In the genomic region with DNA sequence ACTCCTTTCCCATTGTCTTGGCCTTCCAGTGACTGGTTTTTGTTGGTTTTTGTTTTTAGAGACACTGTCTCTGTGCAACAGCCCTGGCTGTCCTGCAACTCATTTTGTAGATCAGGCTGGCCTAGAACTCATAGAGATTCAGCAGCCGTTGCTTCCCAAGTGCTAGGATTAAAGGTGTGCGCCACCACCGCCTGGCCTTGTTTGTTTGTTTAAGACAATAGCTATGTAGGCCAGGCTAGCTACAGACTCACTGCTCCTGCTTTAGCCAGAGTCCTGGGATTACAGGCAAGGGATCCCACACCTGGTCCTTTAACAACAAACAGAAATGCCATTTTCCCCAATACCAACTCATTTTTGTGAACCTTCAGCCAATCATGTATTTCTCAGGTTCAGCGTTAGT, we compare ENCODE assay signal across 9 mouse cellular contexts. TPM values are rescaled to one million over a fixed set of nuclear protein-coding genes. Genes with fewer than 3 reads are reported as not detected.
DNase-seq lines count a peak whose midpoint lies in the region; ATAC-seq lines count a peak whose summit lies in the region.
"Had no signal": no experiment of that assay in that cellular context is flagged by ENCODE, and none has a peak within 500 bp of the region (broad histone marks: within the 10 kb centered on the region; RNA-seq: fewer than 3 reads in every experiment).

A gene (plus strand): TSS at position 359 of the 400 bp plus-strand sequence.

- 81% methylated on average over 4 of the region's 4 CpGs for WGBS in liver, embryonic 11.5 days
- 89% methylated on average over 4 of the region's 4 CpGs for WGBS in embryonic facial prominence, embryonic 15.5 days
- 81% methylated on average over 4 of the region's 4 CpGs for WGBS in intestine, embryonic 15.5 days
- 92% methylated on average over 4 of the region's 4 CpGs for WGBS in neural tube, embryonic 13.5 days

- H3K27me3 ChIP-seq in liver, embryonic 11.5 days (replicated peaks; ENCODE audit: control insufficient read depth, insufficient read depth, low read length): no peaks in the 10 kb centered on the region
- no peaks in the 10 kb centered on the region for H3K27me3 ChIP-seq in embryonic facial prominence, embryonic 15.5 days
- no peaks in the 10 kb centered on the region for H3K27me3 ChIP-seq in intestine, embryonic 15.5 days (replicated peaks)
- no peaks in the 10 kb centered on the region for H3K27me3 ChIP-seq in neural tube, embryonic 13.5 days

- no peak within 1 kb of the TSS for H3K9ac ChIP-seq in liver, embryonic 11.5 days (ENCODE audit: low read depth, low read length)
- no peak within 1 kb of the TSS for H3K9ac ChIP-seq in embryonic facial prominence, embryonic 15.5 days
- H3K9ac ChIP-seq in intestine, embryonic 15.5 days: no peak within 1 kb of the TSS
- H3K9ac ChIP-seq in neural tube, embryonic 13.5 days: no peak within 1 kb of the TSS

- no peaks in the 10 kb centered on the region for H3K36me3 ChIP-seq in liver, embryonic 11.5 days (ENCODE audit: control insufficient read depth, insufficient read depth, low read length)
- no peaks in the 10 kb centered on the region for H3K36me3 ChIP-seq in embryonic facial prominence, embryonic 15.5 days
- H3K36me3 ChIP-seq in intestine, embryonic 15.5 days: no peaks in the 10 kb centered on the region
- H3K36me3 ChIP-seq in neural tube, embryonic 13.5 days: no peaks in the 10 kb centered on the region
- H3K36me3 ChIP-seq: G1E had no signal

- H3K4me3 ChIP-seq in liver, embryonic 11.5 days (ENCODE audit: low read depth, low read length): no peak within 1 kb of the TSS
- H3K4me3 ChIP-seq in embryonic facial prominence, embryonic 15.5 days (replicated peaks): no peak within 1 kb of the TSS
- no peak within 1 kb of the TSS for H3K4me3 ChIP-seq in intestine, embryonic 15.5 days (replicated peaks)
- H3K4me3 ChIP-seq in neural tube, embryonic 13.5 days: no peak within 1 kb of the TSS

- H3K4me1 ChIP-seq in liver, embryonic 11.5 days (replicated peaks; ENCODE audit: control insufficient read depth, insufficient read depth, low read length): peaks cover 5% of the 10 kb centered on the region; the same call in 1 of the 2 replicates
- H3K4me1 ChIP-seq in embryonic facial prominence, embryonic 15.5 days: peaks cover 16% of the 10 kb centered on the region
- H3K4me1 ChIP-seq in intestine, embryonic 15.5 days (replicated peaks): peaks cover 5% of the 10 kb centered on the region; the same call in 1 of the 2 replicates
- no peaks in the 10 kb centered on the region for H3K4me1 ChIP-seq in neural tube, embryonic 13.5 days (replicated peaks)

- no peak within 1 kb of the TSS for H3K27ac ChIP-seq in liver, embryonic 11.5 days (ENCODE audit: low read depth, low read length)
- H3K27ac ChIP-seq in embryonic facial prominence, embryonic 15.5 days (replicated peaks): no peak within 1 kb of the TSS
- H3K27ac ChIP-seq in intestine, embryonic 15.5 days: no peak within 1 kb of the TSS
- no peak within 1 kb of the TSS for H3K27ac ChIP-seq in neural tube, embryonic 13.5 days (replicated peaks)

- no peak for DNase-seq in liver, embryonic 11.5 days (ENCODE audit: low spot score)
- no peak for DNase-seq in liver
- DNase-seq in spleen, adult 18-20 months: no peak
- no peak for DNase-seq in cerebellum, adult 11-12 months
- DNase-seq in kidney, postnatal 10 days: no peak

- H3K4me2 ChIP-seq in liver, embryonic 11.5 days: no peak within 1 kb of the TSS
- H3K4me2 ChIP-seq in embryonic facial prominence, embryonic 15.5 days (replicated peaks): no peak within 1 kb of the TSS
- H3K4me2 ChIP-seq in intestine, embryonic 15.5 days (replicated peaks): no peak within 1 kb of the TSS
- H3K4me2 ChIP-seq in neural tube, embryonic 13.5 days: no peak within 1 kb of the TSS

- no peak for ATAC-seq in liver, embryonic 11.5 days (replicated peaks; ENCODE audit: low FRiP score)
- ATAC-seq in embryonic facial prominence, embryonic 15.5 days (ENCODE audit: insufficient number of reproducible peaks, low FRiP score, low TSS enrichment, low read depth): no peak
- ATAC-seq in intestine, embryonic 15.5 days: no peak
- no peak for ATAC-seq in neural tube, embryonic 13.5 days (ENCODE audit: low read depth)

- no peaks in the 10 kb centered on the region for H3K9me3 ChIP-seq in liver, embryonic 11.5 days (ENCODE audit: control insufficient read depth, low read length)
- H3K9me3 ChIP-seq in embryonic facial prominence, embryonic 15.5 days (replicated peaks): no peaks in the 10 kb centered on the region
- H3K9me3 ChIP-seq in intestine, embryonic 15.5 days: no peaks in the 10 kb centered on the region
- H3K9me3 ChIP-seq in neural tube, embryonic 13.5 days: no peaks in the 10 kb centered on the region
- H3K9me3 ChIP-seq: G1E had no signal

RNA-seq across cellular contexts. Expression of the gene that starts here (rescaled TPM):
- polyA plus RNA-seq in liver, embryonic 11.5 days (2014; fragmentation: Nextera tagmentation; extraction: Ambion mirVana): 103 and 111 TPM in 2 replicates
- polyA plus RNA-seq in embryonic facial prominence, embryonic 15.5 days (2015; fragmentation: Nextera tagmentation; extraction: Ambion mirVana): 57.0 and 59.8 TPM in 2 replicates
- polyA plus RNA-seq in intestine, embryonic 15.5 days (2015; fragmentation: Nextera tagmentation; extraction: Ambion mirVana): 60.1 and 62.2 TPM in 2 replicates
- 45.3 and 52.9 TPM in 2 replicates for polyA plus RNA-seq in neural tube, embryonic 13.5 days (2015; fragmentation: Nextera tagmentation; extraction: Ambion mirVana)
